Mouse (Mus musculus): Measurements from ENCODE around the gene Klf3.

DNA sequence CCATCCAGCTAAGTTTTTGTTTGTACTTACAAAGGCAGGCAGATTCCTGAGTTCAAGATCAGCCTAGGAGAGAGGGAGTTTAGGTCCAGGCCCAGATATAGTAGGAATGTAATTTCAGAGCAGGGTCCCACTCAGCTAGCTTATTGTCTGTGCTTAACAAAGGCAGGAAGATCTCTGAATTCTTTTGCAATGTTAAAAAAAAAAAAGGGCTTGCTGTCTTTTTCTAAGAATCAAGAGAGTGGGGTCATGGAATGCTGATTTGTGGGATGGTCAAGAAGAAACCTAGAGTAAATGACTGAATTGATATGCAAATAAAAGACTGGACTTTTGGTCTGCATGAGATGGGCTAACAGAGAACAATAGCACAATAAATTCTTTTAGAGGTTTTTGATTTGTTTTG lies 52.0 kb downstream of the Klf3 start:
- TF ChIP-seq CTCF (IDR thresholded peaks at IDR 0.05; ENCODE audit: control insufficient read depth, insufficient read depth, insufficient replicate concordance, low read depth, low read length): no peak
- no peak for TF ChIP-seq POLR2A (IDR thresholded peaks at IDR 0.05; ENCODE audit: control insufficient read depth, low read depth, low read length)
